Mouse (Mus musculus): Measurements from ENCODE around the gene Olfr975. TPM values are rescaled to one million over a fixed set of nuclear protein-coding genes. Genes with fewer than 3 reads are reported as not detected.
"Not testable (repeated sequence)": the region's sequence is repeated elsewhere in the genome, so short reads cannot be mapped to it uniquely, and the experiment has no call there.

Gene Olfr975
- polyA plus RNA-seq (2015; fragmentation: Nextera tagmentation; extraction: Ambion mirVana) = not detected in 2 replicates

GRCm38 (mm10) chr9:39951946-39952345 lies at the start of gene Olfr975:
Olfr975 (minus strand) TSS chr9:39952046.
- Histone ChIP-seq H3K9me3 (ENCODE audit: low read length) (no peaks in the 10 kb centered on the region), H3K4me2 (replicated peaks; ENCODE audit: low read depth, low read length) (no peak within 1 kb of the TSS), H3K27me3 (replicated peaks; ENCODE audit: insufficient read depth, low read length) (no peaks in the 10 kb centered on the region), H3K4me1 (ENCODE audit: insufficient read depth, low read depth, low read length) (no peaks in the 10 kb centered on the region), H3K4me3 (ENCODE audit: low read depth, low read length) (no peak within 1 kb of the TSS), H3K36me3 (ENCODE audit: insufficient read depth, low read length) (no peaks in the 10 kb centered on the region), H3K9ac (replicated peaks; ENCODE audit: low read depth) (no peak within 1 kb of the TSS), H3K27ac (ENCODE audit: low read length) (no peak within 1 kb of the TSS)
- no peak for TF ChIP-seq CTCF (IDR thresholded peaks at IDR 0.05)
- no peak for TF ChIP-seq EP300 (IDR thresholded peaks at IDR 0.05)
- DNase-seq (ENCODE audit: low spot score) (no peak), ATAC-seq (no peak)
- 62% methylated on average over 1 of the region's 1 CpGs for WGBS

GRCm38 (mm10) chr9:39991813-39992212 lies 40.0 kb upstream of the Olfr975 start, which contains the start of gene Olfr978:
Olfr978 (plus strand) TSS chr9:39992113.
- 81% methylated on average over 2 of the region's 2 CpGs for WGBS
- Histone ChIP-seq H3K9ac (replicated peaks; ENCODE audit: low read depth) (no peak within 1 kb of the TSS), H3K9me3 (ENCODE audit: low read length) (no peaks in the 10 kb centered on the region), H3K27ac (ENCODE audit: low read length) (no peak within 1 kb of the TSS), H3K27me3 (replicated peaks; ENCODE audit: insufficient read depth, low read length) (no peaks in the 10 kb centered on the region), H3K4me3 (ENCODE audit: low read depth, low read length) (no peak within 1 kb of the TSS), H3K4me2 (replicated peaks; ENCODE audit: low read depth, low read length) (no peak within 1 kb of the TSS), H3K4me1 (ENCODE audit: insufficient read depth, low read depth, low read length) (no peaks in the 10 kb centered on the region), H3K36me3 (ENCODE audit: insufficient read depth, low read length) (no peaks in the 10 kb centered on the region)
- ATAC-seq = no peak
- no peak for DNase-seq (ENCODE audit: low spot score)
- TF ChIP-seq CTCF (IDR thresholded peaks at IDR 0.05) (no peak), EP300 (IDR thresholded peaks at IDR 0.05) (no peak)

GRCm38 (mm10) chr9:39976581-39977145 lies 24.8 kb upstream of the Olfr975 start:
- not testable (repeated sequence) for DNase-seq (ENCODE audit: low spot score); H3K36me3 ChIP-seq (ENCODE audit: insufficient read depth, low read length); H3K27me3 ChIP-seq (replicated peaks; ENCODE audit: insufficient read depth, low read length); H3K4me2 ChIP-seq (replicated peaks; ENCODE audit: low read depth, low read length); H3K4me3 ChIP-seq (ENCODE audit: low read depth, low read length); ATAC-seq; H3K27ac ChIP-seq (ENCODE audit: low read length); H3K9me3 ChIP-seq (ENCODE audit: low read length); H3K9ac ChIP-seq (replicated peaks; ENCODE audit: low read depth); H3K4me1 ChIP-seq (ENCODE audit: insufficient read depth, low read depth, low read length)
- WGBS = 84% methylated on average over 1 of the region's 1 CpGs

- WGBS = 77% methylated on average over 7 of the region's 9 CpGs
- H3K4me3 ChIP-seq (ENCODE audit: low read depth, low read length); H3K27me3 ChIP-seq (replicated peaks; ENCODE audit: insufficient read depth, low read length); H3K9me3 ChIP-seq (ENCODE audit: low read length); DNase-seq (ENCODE audit: low spot score); H3K36me3 ChIP-seq (ENCODE audit: insufficient read depth, low read length); H3K9ac ChIP-seq (replicated peaks; ENCODE audit: low read depth); H3K4me1 ChIP-seq (ENCODE audit: insufficient read depth, low read depth, low read length); H3K27ac ChIP-seq (ENCODE audit: low read length); ATAC-seq; H3K4me2 ChIP-seq (replicated peaks; ENCODE audit: low read depth, low read length): not testable (repeated sequence)
These were observed 9.2 kb upstream of the Olfr975 start, which contains the start of gene Olfr976 for GRCm38 (mm10) chr9:39961033-39961432. Olfr976 (minus strand) TSS chr9:39961133.

GRCm38 (mm10) chr9:39937201-39937600 lies 14.6 kb downstream of the Olfr975 start, which contains the start of gene Olfr974:
Olfr974 (plus strand) TSS chr9:39937501.
- H3K27me3 ChIP-seq (replicated peaks; ENCODE audit: insufficient read depth, low read length) = no peaks in the 10 kb centered on the region
- no peaks in the 10 kb centered on the region for H3K36me3 ChIP-seq (ENCODE audit: insufficient read depth, low read length)
- no peak within 1 kb of the TSS for H3K27ac ChIP-seq (ENCODE audit: low read length)
- H3K9me3 ChIP-seq (ENCODE audit: low read length) = no peaks in the 10 kb centered on the region
- no peaks in the 10 kb centered on the region for H3K4me1 ChIP-seq (ENCODE audit: insufficient read depth, low read depth, low read length)
- DNase-seq (ENCODE audit: low spot score) (no peak), ATAC-seq (no peak)
- WGBS = 83% methylated on average over 1 of the region's 1 CpGs
- no peak within 1 kb of the TSS for H3K4me2 ChIP-seq (replicated peaks; ENCODE audit: low read depth, low read length)
- TF ChIP-seq EP300 (IDR thresholded peaks at IDR 0.05) = no peak
- no peak for TF ChIP-seq CTCF (IDR thresholded peaks at IDR 0.05)
- H3K9ac ChIP-seq (replicated peaks; ENCODE audit: low read depth) = no peak within 1 kb of the TSS
- H3K4me3 ChIP-seq (ENCODE audit: low read depth, low read length) = no peak within 1 kb of the TSS

GRCm38 (mm10) chr9:39928837-39929236 lies 23.0 kb downstream of the Olfr975 start:
- DNase-seq (ENCODE audit: low spot score); H3K4me3 ChIP-seq (ENCODE audit: low read depth, low read length); H3K36me3 ChIP-seq (ENCODE audit: insufficient read depth, low read length); H3K4me1 ChIP-seq (ENCODE audit: insufficient read depth, low read depth, low read length); H3K9ac ChIP-seq (replicated peaks; ENCODE audit: low read depth); H3K4me2 ChIP-seq (replicated peaks; ENCODE audit: low read depth, low read length); H3K27ac ChIP-seq (ENCODE audit: low read length); ATAC-seq; H3K27me3 ChIP-seq (replicated peaks; ENCODE audit: insufficient read depth, low read length); H3K9me3 ChIP-seq (ENCODE audit: low read length): not testable (repeated sequence)
- WGBS = 60% methylated on average over 1 of the region's 1 CpGs

- H3K9ac ChIP-seq (replicated peaks; ENCODE audit: low read depth); DNase-seq (ENCODE audit: low spot score); ATAC-seq; H3K4me3 ChIP-seq (ENCODE audit: low read depth, low read length); H3K9me3 ChIP-seq (ENCODE audit: low read length); H3K4me2 ChIP-seq (replicated peaks; ENCODE audit: low read depth, low read length); H3K27me3 ChIP-seq (replicated peaks; ENCODE audit: insufficient read depth, low read length); H3K36me3 ChIP-seq (ENCODE audit: insufficient read depth, low read length); H3K27ac ChIP-seq (ENCODE audit: low read length); H3K4me1 ChIP-seq (ENCODE audit: insufficient read depth, low read depth, low read length): not testable (repeated sequence)
- no CpG with 5 or more reads among the region's 4 CpGs for WGBS
These were observed 23.6 kb downstream of the Olfr975 start for GRCm38 (mm10) chr9:39927975-39928836.
